Mouse (Mus musculus): ENCODE measurements at regions not wholly inside any gene's neighbourhood (a gene's known extent, or its start where the extent isn't known, plus 50 kb on each side); places are given as distances from the start of the nearest gene placed in this dataset.
A peak's percentile ranks its signal among the peaks of the same experiment; 100 is the strongest.

GRCm38 (mm10) chr17:48645056-48645455, 190.4 kb downstream of the Unc5cl start:
- Histone ChIP-seq H3K36me3 (ENCODE audit: control insufficient read depth, insufficient read depth, low read length) (no peaks in the 10 kb centered on the region), H3K4me1 (replicated peaks; ENCODE audit: control insufficient read depth, insufficient read depth, low read length) (no peaks in the 10 kb centered on the region; the same call in 1 of the 2 replicates), H3K27ac (ENCODE audit: control insufficient read depth, insufficient read depth, low read length) (no peak overlapping the region), H3K4me3 (ENCODE audit: control insufficient read depth, insufficient read depth, low read length) (no peak overlapping the region), H3K27me3 (ENCODE audit: control insufficient read depth, insufficient read depth, low read length) (no peaks in the 10 kb centered on the region)
- 91% methylated on average over 1 of the region's 1 CpGs for WGBS
- TF ChIP-seq POLR2A (IDR thresholded peaks at IDR 0.05; ENCODE audit: control insufficient read depth, extremely low read depth, insufficient read depth, low read length, poor library complexity) (no peak), CTCF (IDR thresholded peaks at IDR 0.05; ENCODE audit: borderline replicate concordance, control insufficient read depth, extremely low read depth, insufficient read depth, low read length, poor library complexity) (no peak)
- DNase-seq: no peak

GRCm38 (mm10) chr17:48646626-48647195, 192.0 kb downstream of the Unc5cl start:
- H3K27ac ChIP-seq (ENCODE audit: control insufficient read depth, insufficient read depth, low read length): peak overlapping the region; percentile 68; the same call in 1 of the 2 replicates
- no peaks in the 10 kb centered on the region; the same call in 1 of the 2 replicates for H3K4me1 ChIP-seq (replicated peaks; ENCODE audit: control insufficient read depth, insufficient read depth, low read length)
- DNase-seq: peak; percentile 9
- 53% methylated on average over 11 of the region's 11 CpGs for WGBS
- H3K36me3 ChIP-seq (ENCODE audit: control insufficient read depth, insufficient read depth, low read length): no peaks in the 10 kb centered on the region
- no peaks in the 10 kb centered on the region for H3K27me3 ChIP-seq (ENCODE audit: control insufficient read depth, insufficient read depth, low read length)
- peak overlapping the region; percentile 51 for H3K4me3 ChIP-seq (ENCODE audit: control insufficient read depth, insufficient read depth, low read length)
- no peak for TF ChIP-seq POLR2A (IDR thresholded peaks at IDR 0.05; ENCODE audit: control insufficient read depth, extremely low read depth, insufficient read depth, low read length, poor library complexity)
- no peak for TF ChIP-seq CTCF (IDR thresholded peaks at IDR 0.05; ENCODE audit: borderline replicate concordance, control insufficient read depth, extremely low read depth, insufficient read depth, low read length, poor library complexity)

GRCm38 (mm10) chr17:48647431-48647830, 192.7 kb downstream of the Unc5cl start:
- DNase-seq: peak; percentile 32
- TF ChIP-seq POLR2A (IDR thresholded peaks at IDR 0.05; ENCODE audit: control insufficient read depth, extremely low read depth, insufficient read depth, low read length, poor library complexity) (no peak), CTCF (IDR thresholded peaks at IDR 0.05; ENCODE audit: borderline replicate concordance, control insufficient read depth, extremely low read depth, insufficient read depth, low read length, poor library complexity) (no peak)
- H3K4me3 ChIP-seq (ENCODE audit: control insufficient read depth, insufficient read depth, low read length): peak overlapping the region; percentile 51
- H3K27ac ChIP-seq (ENCODE audit: control insufficient read depth, insufficient read depth, low read length): peak overlapping the region; percentile 68; the same call in 1 of the 2 replicates
- H3K27me3 ChIP-seq (ENCODE audit: control insufficient read depth, insufficient read depth, low read length): no peaks in the 10 kb centered on the region
- 48% methylated on average over 14 of the region's 14 CpGs for WGBS
- H3K4me1 ChIP-seq (replicated peaks; ENCODE audit: control insufficient read depth, insufficient read depth, low read length): no peaks in the 10 kb centered on the region; the same call in 1 of the 2 replicates
- H3K36me3 ChIP-seq (ENCODE audit: control insufficient read depth, insufficient read depth, low read length): no peaks in the 10 kb centered on the region

GRCm38 (mm10) chr17:48650556-48650955, 195.9 kb downstream of the Unc5cl start:
- no peak overlapping the region for H3K27ac ChIP-seq (ENCODE audit: control insufficient read depth, insufficient read depth, low read length)
- DNase-seq: no peak
- TF ChIP-seq POLR2A (IDR thresholded peaks at IDR 0.05; ENCODE audit: control insufficient read depth, extremely low read depth, insufficient read depth, low read length, poor library complexity) (no peak), CTCF (IDR thresholded peaks at IDR 0.05; ENCODE audit: borderline replicate concordance, control insufficient read depth, extremely low read depth, insufficient read depth, low read length, poor library complexity) (no peak)
- 84% methylated on average over 13 of the region's 13 CpGs for WGBS
- H3K27me3 ChIP-seq (ENCODE audit: control insufficient read depth, insufficient read depth, low read length): no peaks in the 10 kb centered on the region
- no peak overlapping the region for H3K4me3 ChIP-seq (ENCODE audit: control insufficient read depth, insufficient read depth, low read length)
- no peaks in the 10 kb centered on the region for H3K36me3 ChIP-seq (ENCODE audit: control insufficient read depth, insufficient read depth, low read length)
- no peaks in the 10 kb centered on the region; the same call in 1 of the 2 replicates for H3K4me1 ChIP-seq (replicated peaks; ENCODE audit: control insufficient read depth, insufficient read depth, low read length)

GRCm38 (mm10) chr17:48672749-48673148, 218.0 kb downstream of the Unc5cl start:
- no peak for TF ChIP-seq CTCF (IDR thresholded peaks at IDR 0.05; ENCODE audit: borderline replicate concordance, control insufficient read depth, extremely low read depth, insufficient read depth, low read length, poor library complexity)
- TF ChIP-seq POLR2A (IDR thresholded peaks at IDR 0.05; ENCODE audit: control insufficient read depth, extremely low read depth, insufficient read depth, low read length, poor library complexity): no peak
- Histone ChIP-seq H3K27me3 (ENCODE audit: control insufficient read depth, insufficient read depth, low read length) (no peaks in the 10 kb centered on the region), H3K4me1 (replicated peaks; ENCODE audit: control insufficient read depth, insufficient read depth, low read length) (no peaks in the 10 kb centered on the region), H3K36me3 (ENCODE audit: control insufficient read depth, insufficient read depth, low read length) (no peaks in the 10 kb centered on the region), H3K4me3 (ENCODE audit: control insufficient read depth, insufficient read depth, low read length) (no peak overlapping the region), H3K27ac (ENCODE audit: control insufficient read depth, insufficient read depth, low read length) (no peak overlapping the region)
- DNase-seq: no peak
- 90% methylated on average over 3 of the region's 3 CpGs for WGBS

- no peak for DNase-seq
- whole genome bisulfite sequencing: 82% methylated on average over 12 of the region's 12 CpGs
- TF ChIP-seq CTCF (IDR thresholded peaks at IDR 0.05; ENCODE audit: borderline replicate concordance, control insufficient read depth, extremely low read depth, insufficient read depth, low read length, poor library complexity): no peak
- no peak for TF ChIP-seq POLR2A (IDR thresholded peaks at IDR 0.05; ENCODE audit: control insufficient read depth, extremely low read depth, insufficient read depth, low read length, poor library complexity)
- Histone ChIP-seq H3K27me3 (ENCODE audit: control insufficient read depth, insufficient read depth, low read length) (no peaks in the 10 kb centered on the region), H3K4me3 (ENCODE audit: control insufficient read depth, insufficient read depth, low read length) (no peak overlapping the region), H3K4me1 (replicated peaks; ENCODE audit: control insufficient read depth, insufficient read depth, low read length) (no peaks in the 10 kb centered on the region), H3K27ac (ENCODE audit: control insufficient read depth, insufficient read depth, low read length) (no peak overlapping the region), H3K36me3 (ENCODE audit: control insufficient read depth, insufficient read depth, low read length) (no peaks in the 10 kb centered on the region)
Measured at GRCm38 (mm10) chr17:48678216-48678832, 223.6 kb downstream of the Unc5cl start.
